Mouse (Mus musculus) G1E (cell line): ENCODE measurements around the gene Gm36210.

Experiments
- CTCF ChIP-seq: IDR thresholded peaks from 2 replicates; pipeline ENCODE4 v1.5.1; 2012; ENCODE audit warnings: low read depth, low read length, inconsistent platforms, mixed read lengths
- GATA1 ChIP-seq: IDR thresholded peaks from 2 replicates; pipeline ENCODE4 v1.6.1; 2012; ENCODE audit warnings: borderline replicate concordance, low read length, inconsistent platforms, mixed read lengths
- POLR2AphosphoS5 ChIP-seq: IDR thresholded peaks from 2 replicates; pipeline ENCODE4 v1.6.1; 2012; ENCODE audit warnings: low read depth, low read length, inconsistent platforms; ENCODE audit not compliant: insufficient replicate concordance
- TAL1 ChIP-seq: conservative IDR thresholded peaks from 2 replicates; pipeline ENCODE4 v1.6.1; 2012; ENCODE audit warnings: low read depth, low read length, inconsistent platforms, mixed read lengths

- TF ChIP-seq CTCF (no peak), TAL1 (no peak), GATA1 (no peak), POLR2AphosphoS5 (no peak)
Measured at GRCm38 (mm10) chr7:4921824-4922482, 15.6 kb upstream of the Gm36210 start, which contains the start of gene Nat14.
